Mouse (Mus musculus) forebrain, embryonic 14.5 days (tissue): ENCODE measurements around the gene Trmo. TPM values are rescaled to one million over a fixed set of nuclear protein-coding genes. Genes with fewer than 3 reads are reported as not detected.

ENCODE experiments used
- ATAC-seq: fragments of 200-750 bp; cut with Nextera tagmentation; 2 replicates; pipeline ENCODE4 v1.8.0; 2017; ENCODE audit warnings: mild to moderate bottlenecking, moderate library complexity
- DNase-seq: peaks from one replicate; pipeline ENCODE4 v3.0.0-alpha.2; 2015; ENCODE audit warnings: low spot score
- H3K27ac ChIP-seq: fragments of 300-500 bp; sonication (generic); 2 replicates; pipeline ENCODE4 v1.5.1; 2014; ENCODE audit warnings: low read depth, mild to moderate bottlenecking, control low read depth, low read length, moderate library complexity
- H3K27me3 ChIP-seq: fragments of 300-500 bp; sonication (generic); replicated peaks from 2 replicates; pipeline ENCODE4 v1.6.1; 2014; ENCODE audit warnings: low read length, control low read depth, mixed read lengths; ENCODE audit not compliant: control insufficient read depth, insufficient read depth
- H3K36me3 ChIP-seq: fragments of 300-500 bp; sonication (generic); 2 replicates; pipeline ENCODE4 v1.6.1; 2014; ENCODE audit warnings: low read length, control low read depth; ENCODE audit not compliant: control insufficient read depth, insufficient read depth
- H3K4me1 ChIP-seq: fragments of 300-500 bp; sonication (generic); 2 replicates; pipeline ENCODE4 v1.6.1; 2014; ENCODE audit warnings: antibody characterized with exemption, low read length, control low read depth; ENCODE audit not compliant: control insufficient read depth, insufficient read depth
- H3K4me2 ChIP-seq: fragments of 300-500 bp; sonication (generic); 2 replicates; pipeline ENCODE4 v1.6.1; 2014; ENCODE audit warnings: mild to moderate bottlenecking, control low read depth, low read length
- H3K4me3 ChIP-seq: fragments of 300-500 bp; sonication (generic); 2 replicates; pipeline ENCODE4 v1.5.1; 2014; ENCODE audit warnings: low read depth, low read length, control low read depth
- H3K9ac ChIP-seq: fragments of 300-500 bp; sonication (generic); 2 replicates; pipeline ENCODE4 v1.6.1; 2014; ENCODE audit warnings: mild to moderate bottlenecking, low read length, control low read depth, moderate library complexity
- H3K9me3 ChIP-seq: fragments of 300-500 bp; sonication (generic); replicated peaks from 2 replicates; pipeline ENCODE4 v1.6.1; 2016; ENCODE audit warnings: low read length, control low read depth, mixed read lengths; ENCODE audit not compliant: control insufficient read depth
- WGBS: fragments of 180-500 bp; shearing (Covaris S2); extraction: QIAGEN DNeasy Blood & Tissue Kit; methylation state at CpG from one replicate; pipeline ENCODE4 v1.1.7; 2014; 5-methylcytosine and 5-hydroxymethylcytosine counted together
- polyA plus RNA-seq: library from polyadenylated mRNA; unstranded; fragments of >200 nt; fragmentation: Nextera tagmentation; extraction: Ambion mirVana; gene quantifications from 2 replicates; pipeline ENCODE4 v1.2.1, GENCODE M21; 2014

Gene Trmo
- polyA plus RNA-seq, 1 experiment from 2014 or later, result 13.2 TPM

DNA sequence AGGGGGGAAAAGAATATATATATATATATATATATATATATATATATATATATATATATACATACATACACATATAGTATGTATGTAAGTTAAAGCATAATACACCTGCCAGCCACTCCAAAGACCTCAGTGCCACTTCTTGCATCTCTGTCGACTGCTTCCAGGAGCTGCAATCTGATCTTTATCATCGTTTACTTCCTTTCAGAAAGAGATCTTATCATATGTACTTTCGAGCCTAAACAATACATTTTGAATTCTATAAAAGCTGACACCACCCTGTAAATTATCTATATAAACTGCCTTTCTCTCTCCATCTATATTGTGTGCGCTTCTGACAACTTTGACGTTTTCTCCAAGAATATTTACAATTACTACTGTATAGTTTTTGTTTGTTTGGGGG, 681 bp downstream of the Trmo start:
- Histone ChIP-seq H3K4me3 (peak overlapping the region; percentile 66), H3K9ac (peak overlapping the region; percentile 87), H3K36me3 (peaks cover 31% of the 10 kb centered on the region), H3K27me3 (no peaks in the 10 kb centered on the region), H3K27ac (no peak overlapping the region), H3K4me1 (peaks cover 4% of the 10 kb centered on the region; the same call in 1 of the 2 replicates), H3K9me3 (no peaks in the 10 kb centered on the region), H3K4me2 (peak overlapping the region; percentile 62)
- DNase-seq, result no peak
- 37% methylated on average over 5 of the region's 5 CpGs for WGBS
- no peak for ATAC-seq

DNA sequence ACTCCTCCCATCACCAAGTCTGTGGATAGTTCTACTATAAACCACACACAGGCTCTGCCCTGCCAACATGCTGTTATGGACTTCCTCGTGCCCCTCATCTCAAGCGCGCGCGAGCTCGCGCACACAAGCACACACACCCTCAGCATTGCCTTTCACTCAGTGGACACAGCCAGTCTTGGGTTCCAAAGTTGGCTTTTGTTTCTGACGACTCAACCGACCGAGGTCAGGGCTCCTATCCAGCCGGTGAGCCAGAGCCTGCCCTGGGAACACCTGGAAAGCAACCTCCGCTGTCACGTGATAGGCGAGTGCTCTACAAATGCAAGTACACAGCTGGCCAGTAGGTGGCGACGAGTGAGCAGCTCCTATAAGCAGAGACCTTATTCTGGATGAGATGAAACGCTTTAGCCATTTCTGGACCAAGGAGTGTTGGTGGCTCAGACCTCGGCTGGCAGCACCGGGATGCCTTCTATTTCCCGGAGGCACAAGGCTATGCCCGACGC, 14.3 kb downstream of the Trmo start:
- peak; percentile 79 for DNase-seq
- Histone ChIP-seq H3K27me3 (no peaks in the 10 kb centered on the region), H3K9me3 (no peaks in the 10 kb centered on the region), H3K36me3 (peaks cover 20% of the 10 kb centered on the region; the same call in 1 of the 2 replicates), H3K9ac (no peak overlapping the region), H3K27ac (no peak overlapping the region), H3K4me3 (peak overlapping the region; percentile 16), H3K4me1 (peaks cover 4% of the 10 kb centered on the region), H3K4me2 (peak overlapping the region; percentile 38)
- ATAC-seq, result peak; percentile 76
- 22% methylated on average over 22 of the region's 22 CpGs for WGBS

DNA sequence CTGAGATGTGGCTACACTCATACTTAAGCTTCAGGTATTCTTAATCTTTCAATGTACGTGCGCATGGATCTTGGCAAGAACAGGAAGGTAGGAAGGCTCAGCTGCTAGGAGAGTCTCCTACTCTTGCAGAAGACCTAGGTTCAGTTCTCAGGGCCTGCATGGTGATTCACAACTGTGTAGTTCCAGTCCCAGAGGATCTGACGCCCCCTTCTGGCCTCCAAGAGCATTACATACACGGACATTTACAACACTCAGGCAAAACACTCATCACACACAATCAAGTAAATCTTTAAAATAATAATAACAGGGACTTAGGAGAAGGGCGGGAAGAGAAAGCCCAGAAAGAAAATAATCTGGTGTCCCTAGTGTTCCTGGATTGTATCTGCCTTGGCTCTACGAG, 14.8 kb downstream of the Trmo start:
- DNase-seq (no peak), ATAC-seq (no peak)
- Histone ChIP-seq H3K27ac (no peak overlapping the region), H3K27me3 (no peaks in the 10 kb centered on the region), H3K9me3 (no peaks in the 10 kb centered on the region), H3K36me3 (peaks cover 16% of the 10 kb centered on the region; the same call in 1 of the 2 replicates), H3K4me2 (peak overlapping the region; percentile 38; the same call in 1 of the 2 replicates), H3K4me1 (peaks cover 4% of the 10 kb centered on the region), H3K9ac (no peak overlapping the region), H3K4me3 (peak overlapping the region; percentile 16; the same call in 1 of the 2 replicates)
- 55% methylated on average over 6 of the region's 6 CpGs for WGBS

DNA sequence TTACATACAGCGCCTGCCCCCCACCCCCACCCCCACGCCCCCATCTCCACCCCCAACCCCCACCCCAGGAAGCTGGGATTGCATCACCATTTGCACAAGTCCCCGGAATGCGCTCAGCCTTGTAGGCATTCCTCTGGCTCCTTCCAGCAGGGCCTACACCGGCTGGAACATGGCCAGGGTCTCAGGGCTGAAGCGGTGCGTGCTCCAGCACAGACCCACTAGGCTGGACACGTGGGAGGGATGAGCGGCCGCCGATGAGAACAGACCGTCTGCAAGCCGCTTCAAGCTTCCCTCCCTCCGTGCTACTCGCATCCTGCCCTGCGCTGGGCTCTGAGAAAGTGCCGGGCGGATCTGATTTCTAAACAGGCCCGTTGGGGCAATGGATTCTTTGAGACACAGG, 18.2 kb downstream of the Trmo start:
- H3K27ac ChIP-seq, result no peak overlapping the region
- H3K9ac ChIP-seq, result peak overlapping the region; percentile 46
- no peaks in the 10 kb centered on the region for H3K36me3 ChIP-seq
- WGBS, result 2% methylated on average over 19 of the region's 19 CpGs
- DNase-seq (peak; percentile 77), ATAC-seq (peak; percentile 69)
- H3K4me1 ChIP-seq, result peaks cover 7% of the 10 kb centered on the region
- H3K9me3 ChIP-seq, result no peaks in the 10 kb centered on the region
- 0 out of 2 replicates have a peak overlapping the region, but pooled peaks have one; percentile 4 for H3K4me3 ChIP-seq
- no peaks in the 10 kb centered on the region for H3K27me3 ChIP-seq
- peak overlapping the region; percentile 47 for H3K4me2 ChIP-seq

DNA sequence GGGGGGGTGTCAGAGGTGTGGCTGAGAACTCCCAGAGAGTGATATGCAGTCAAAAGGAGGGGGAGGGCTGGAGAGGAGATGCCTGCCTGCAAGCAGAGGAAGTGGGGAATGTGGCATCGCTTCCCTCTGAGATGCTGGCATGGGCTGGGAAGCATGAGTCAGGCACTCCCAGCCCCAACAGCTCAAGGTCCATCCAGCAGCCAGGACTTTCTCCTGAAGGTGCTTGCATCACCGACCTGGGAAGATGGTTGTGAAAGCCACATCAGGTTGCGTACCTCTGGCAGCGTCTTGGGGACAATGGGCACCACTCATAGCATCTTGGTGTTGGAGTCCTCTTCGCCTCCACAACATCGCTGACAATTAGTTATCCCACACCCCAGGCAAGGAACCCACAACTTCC, 18.8 kb downstream of the Trmo start:
- H3K4me3 ChIP-seq, result no peak overlapping the region
- WGBS, result 50% methylated on average over 6 of the region's 6 CpGs
- peaks cover 7% of the 10 kb centered on the region for H3K4me1 ChIP-seq
- no peak overlapping the region for H3K9ac ChIP-seq
- no peak overlapping the region for H3K4me2 ChIP-seq
- H3K36me3 ChIP-seq, result no peaks in the 10 kb centered on the region
- DNase-seq (no peak), ATAC-seq (no peak)
- H3K27me3 ChIP-seq, result no peaks in the 10 kb centered on the region
- no peak overlapping the region for H3K27ac ChIP-seq
- H3K9me3 ChIP-seq, result no peaks in the 10 kb centered on the region

DNA sequence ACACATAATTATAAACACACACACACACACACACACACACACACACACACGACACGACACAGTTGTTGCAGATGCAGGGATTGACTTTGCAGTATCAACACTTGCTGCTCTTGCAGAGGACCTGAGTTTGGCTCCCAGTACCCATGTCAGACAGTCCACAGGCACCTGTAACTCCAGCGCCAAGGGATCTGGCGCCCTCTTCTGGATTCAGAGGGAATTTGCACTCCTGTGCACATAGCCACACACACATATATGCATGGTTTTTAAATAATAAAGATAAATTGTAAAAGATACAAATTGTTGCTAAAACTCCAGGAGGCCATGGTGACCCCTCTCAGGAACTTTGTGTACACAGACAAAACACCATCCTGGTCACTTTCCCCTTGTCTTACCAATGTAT, 20.2 kb downstream of the Trmo start:
- 74% methylated on average over 4 of the region's 4 CpGs for WGBS
- no peak overlapping the region for H3K9ac ChIP-seq

DNA sequence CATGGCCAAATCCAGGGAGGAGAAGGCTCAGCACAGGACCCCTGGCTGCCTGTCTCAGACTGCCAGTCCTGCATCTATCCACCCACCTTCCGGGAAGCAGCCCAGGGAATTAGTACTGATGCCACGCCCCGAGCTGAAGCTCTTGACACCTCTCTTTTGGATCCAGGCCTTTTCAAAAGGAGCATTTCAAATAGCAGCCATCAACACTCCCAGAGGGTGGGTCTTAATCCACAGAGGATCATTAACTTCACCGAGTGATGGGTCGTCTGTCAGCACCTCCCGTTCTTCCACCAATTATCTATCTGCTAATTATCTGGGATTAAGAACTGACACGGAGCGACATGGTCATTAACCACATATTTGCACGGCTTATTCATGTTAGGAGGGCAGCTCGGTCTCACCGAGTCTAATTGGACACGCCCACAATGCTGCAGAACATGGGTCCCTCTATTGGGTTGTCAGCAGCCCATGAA, 21.7 kb downstream of the Trmo start:
- H3K27ac ChIP-seq, result no peak overlapping the region
- H3K9ac ChIP-seq, result no peak overlapping the region
- no peaks in the 10 kb centered on the region for H3K36me3 ChIP-seq
- peak; percentile 82 for ATAC-seq
- peak overlapping the region; percentile 2; the same call in 1 of the 2 replicates for H3K4me2 ChIP-seq
- H3K27me3 ChIP-seq, result no peaks in the 10 kb centered on the region
- under 1% methylated on average over 12 of the region's 12 CpGs for WGBS
- H3K4me3 ChIP-seq, result no peak overlapping the region
- peak; percentile 83 for DNase-seq
- H3K4me1 ChIP-seq, result peaks cover 7% of the 10 kb centered on the region
- no peaks in the 10 kb centered on the region; the same call in 1 of the 2 replicates for H3K9me3 ChIP-seq

More for the DNA sequence above, 20.2 kb downstream of the Trmo start:
- H3K36me3 ChIP-seq, result no peaks in the 10 kb centered on the region
- ATAC-seq (no peak), DNase-seq (no peak)
- H3K27me3 ChIP-seq, result no peaks in the 10 kb centered on the region
- no peak overlapping the region for H3K27ac ChIP-seq
- no peaks in the 10 kb centered on the region; the same call in 1 of the 2 replicates for H3K9me3 ChIP-seq
- no peak overlapping the region for H3K4me2 ChIP-seq
- H3K4me3 ChIP-seq, result no peak overlapping the region
- peaks cover 7% of the 10 kb centered on the region for H3K4me1 ChIP-seq

DNA sequence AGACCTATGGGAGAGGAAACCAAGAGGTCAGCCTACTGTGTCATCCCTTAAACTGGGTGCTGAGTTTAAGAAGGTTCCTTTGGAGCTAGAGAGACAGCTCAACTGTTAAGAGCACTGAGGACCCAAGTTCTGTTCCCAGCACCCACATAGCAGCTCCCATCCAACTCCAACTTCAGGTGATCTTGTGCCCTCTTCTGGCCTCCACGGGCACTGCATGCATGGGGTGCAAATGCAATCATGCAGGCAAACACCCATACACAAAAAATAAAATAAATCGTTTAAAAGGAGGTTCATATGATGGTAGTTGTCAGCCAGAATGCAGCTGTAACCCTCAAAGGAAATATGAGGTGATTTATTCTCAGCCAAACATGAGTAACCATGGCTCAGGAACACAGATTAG, 24.9 kb downstream of the Trmo start:
- H3K27ac ChIP-seq, result no peak overlapping the region
- no peak overlapping the region for H3K4me2 ChIP-seq
- no peaks in the 10 kb centered on the region for H3K36me3 ChIP-seq
- no peak overlapping the region for H3K9ac ChIP-seq
- ATAC-seq (no peak), DNase-seq (no peak)
- H3K4me3 ChIP-seq, result no peak overlapping the region
- no peaks in the 10 kb centered on the region; the same call in 1 of the 2 replicates for H3K9me3 ChIP-seq
- H3K4me1 ChIP-seq, result peaks cover 3% of the 10 kb centered on the region; the same call in 1 of the 2 replicates
- no peaks in the 10 kb centered on the region for H3K27me3 ChIP-seq
- WGBS, result 80% methylated on average over 2 of the region's 2 CpGs

DNA sequence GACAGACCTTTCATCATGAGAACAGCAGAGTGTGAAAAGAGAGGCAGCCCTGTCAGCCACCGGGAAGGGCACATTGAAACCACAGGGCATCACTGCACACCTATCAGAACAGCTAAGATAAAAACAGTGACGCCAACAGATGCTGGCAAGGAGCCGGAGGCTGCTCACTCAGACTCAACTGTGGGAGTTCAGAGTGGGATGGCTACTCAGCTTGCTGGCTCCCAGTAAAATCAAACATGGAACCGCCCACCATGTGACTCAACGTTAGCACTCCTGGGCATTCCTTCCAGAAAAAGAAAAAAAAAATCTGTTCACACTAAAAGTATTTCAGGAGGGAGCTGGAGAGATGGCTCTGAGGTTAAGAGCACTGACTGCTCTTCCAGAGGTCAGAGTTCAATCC, 28.0 kb downstream of the Trmo start:
- no peak overlapping the region for H3K4me3 ChIP-seq
- 75% methylated on average over 5 of the region's 5 CpGs for WGBS
- H3K4me2 ChIP-seq, result no peak overlapping the region
- no peak for ATAC-seq
- no peak overlapping the region for H3K9ac ChIP-seq
- no peaks in the 10 kb centered on the region; the same call in 1 of the 2 replicates for H3K27me3 ChIP-seq
- no peak overlapping the region for H3K27ac ChIP-seq
- H3K9me3 ChIP-seq, result no peaks in the 10 kb centered on the region; the same call in 1 of the 2 replicates
- no peaks in the 10 kb centered on the region for H3K36me3 ChIP-seq
- no peaks in the 10 kb centered on the region for H3K4me1 ChIP-seq
- DNase-seq, result no peak
